Mouse (Mus musculus): ENCODE data around the gene Zbtb41. TPM values are rescaled to one million over a fixed set of nuclear protein-coding genes. Genes with fewer than 3 reads are reported as not detected.

The Zbtb41 gene
- polyA plus RNA-seq (2017; shearing (Covaris generic)), result 10 to 100 TPM; 10.9 to 11.4 TPM

DNA sequence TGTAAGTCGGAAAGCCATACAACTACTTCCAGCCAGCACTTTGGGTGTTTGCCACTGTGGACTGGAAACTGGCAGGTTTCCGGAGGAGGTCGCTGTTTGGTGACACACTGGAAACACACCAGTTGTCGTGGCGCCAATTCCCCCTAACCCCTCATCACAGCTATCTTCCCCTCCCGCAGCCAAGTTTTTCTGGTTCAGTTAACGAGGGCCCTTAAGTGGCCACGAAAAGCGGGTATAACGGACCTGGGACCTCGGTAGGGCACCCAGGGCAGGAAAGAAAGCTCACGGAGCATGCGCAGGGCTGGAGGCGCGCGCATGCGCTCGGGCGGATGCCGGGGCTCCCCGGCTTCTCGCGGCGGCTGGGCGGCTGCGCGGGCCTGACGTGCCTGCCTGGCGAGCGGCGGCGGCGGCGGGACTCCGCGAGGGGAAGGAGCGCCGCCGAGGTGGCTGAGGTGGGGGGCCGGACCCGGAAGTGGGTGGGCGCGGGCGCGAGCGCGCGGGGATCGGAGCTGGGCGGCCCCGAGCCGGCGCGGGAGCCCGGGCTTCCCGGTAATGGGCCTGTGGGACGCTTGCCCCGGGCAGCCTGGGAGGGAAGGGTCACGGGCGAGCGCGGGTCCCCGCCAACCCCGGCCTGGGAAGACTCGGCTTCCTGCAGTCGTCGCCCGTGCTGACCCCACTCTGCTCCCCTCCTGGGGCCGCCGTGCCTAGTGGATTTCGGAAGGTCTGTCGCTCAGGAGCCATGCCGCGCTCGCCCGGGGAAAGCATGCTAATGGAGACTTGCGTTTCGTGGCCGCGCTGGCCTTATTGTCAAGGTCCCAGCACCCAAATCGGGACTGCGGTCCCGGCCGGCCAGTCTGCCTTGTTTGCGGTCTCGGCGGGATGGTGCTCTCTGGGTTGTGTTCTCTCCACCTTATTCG lies at the start of gene Zbtb41:
Gene Zbtb41, plus strand, starts transcription at position 414 of the 917 bp plus-strand sequence.

DNA sequence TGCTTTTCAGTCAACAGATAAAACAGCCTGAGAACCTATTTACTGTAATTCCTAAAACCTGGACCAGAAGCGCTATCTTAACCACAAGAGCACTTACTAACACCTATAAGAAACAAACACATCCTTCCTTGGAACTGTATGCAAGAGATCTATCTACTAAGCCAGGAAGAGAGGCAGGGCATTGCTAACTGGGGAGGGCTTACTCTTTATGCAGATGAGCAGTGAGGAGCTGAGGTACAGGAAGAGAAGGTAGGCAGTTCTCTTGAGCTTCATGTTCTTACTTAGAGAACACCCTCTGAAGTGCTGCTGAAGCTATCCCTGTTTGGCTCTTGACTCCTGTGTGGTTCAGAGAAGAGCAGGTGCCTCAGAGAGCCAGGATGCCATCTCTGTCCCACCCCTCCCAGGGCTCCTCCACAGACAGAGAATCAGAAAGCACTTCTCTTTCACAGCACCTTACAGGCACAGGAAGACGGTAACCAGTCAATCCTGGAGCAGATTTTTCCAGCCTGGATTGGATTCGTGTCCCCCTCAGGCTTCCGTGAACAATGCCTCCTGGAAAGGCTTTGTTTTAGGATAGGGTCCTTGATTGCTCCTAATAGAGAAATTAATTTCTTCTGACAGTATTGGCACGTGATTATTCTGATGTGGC lies 45.3 kb upstream of the Zbtb41 start, which contains the start of gene Crb1:
Gene Crb1, minus strand, starts transcription at position 463 of the 649 bp plus-strand sequence.

DNA sequence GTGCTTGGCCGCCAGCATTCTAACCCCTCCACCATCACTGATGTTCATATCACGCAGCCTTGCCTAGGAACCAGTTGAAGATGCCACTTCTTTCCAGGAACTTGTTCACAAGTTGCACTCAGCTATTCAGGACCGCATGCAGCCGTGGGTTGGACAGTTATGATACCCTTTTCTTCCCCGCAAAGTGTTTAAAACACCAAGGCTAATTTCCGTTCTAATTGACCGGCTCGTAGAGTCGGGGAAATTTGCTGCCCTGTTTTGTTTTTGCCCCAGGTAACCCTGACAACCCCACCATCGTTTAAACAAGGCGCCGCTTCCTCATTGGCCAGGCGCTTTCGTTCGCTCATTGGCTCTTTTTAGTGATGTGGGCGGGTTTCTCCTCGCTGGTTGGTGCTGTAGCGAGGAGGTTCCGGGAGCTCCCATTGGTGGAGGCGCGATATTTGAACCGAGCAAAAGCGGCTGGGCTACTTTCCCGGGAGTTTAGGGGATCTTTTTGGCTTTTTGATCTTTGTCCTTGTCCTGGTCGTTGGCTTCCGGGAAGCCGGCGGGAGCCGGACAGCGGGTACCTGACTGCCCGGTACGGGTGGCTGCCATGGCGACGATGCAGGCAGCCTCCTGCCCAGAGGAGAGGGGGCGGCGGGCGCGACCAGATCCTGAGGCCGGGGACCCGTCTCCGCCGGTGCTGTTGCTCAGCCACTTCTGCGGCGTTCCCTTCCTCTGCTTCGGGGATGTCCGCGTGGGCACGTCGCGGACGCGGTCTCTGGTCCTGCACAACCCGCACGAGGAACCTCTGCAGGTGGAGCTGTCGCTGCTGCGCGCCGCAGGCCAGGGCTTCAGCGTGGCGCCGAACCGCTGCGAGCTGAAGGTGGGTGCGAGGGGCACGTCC lies 32.5 kb downstream of the Zbtb41 start, which contains the start of gene Aspm:
Gene Aspm, plus strand, starts transcription at position 433 of the 886 bp plus-strand sequence.

DNA sequence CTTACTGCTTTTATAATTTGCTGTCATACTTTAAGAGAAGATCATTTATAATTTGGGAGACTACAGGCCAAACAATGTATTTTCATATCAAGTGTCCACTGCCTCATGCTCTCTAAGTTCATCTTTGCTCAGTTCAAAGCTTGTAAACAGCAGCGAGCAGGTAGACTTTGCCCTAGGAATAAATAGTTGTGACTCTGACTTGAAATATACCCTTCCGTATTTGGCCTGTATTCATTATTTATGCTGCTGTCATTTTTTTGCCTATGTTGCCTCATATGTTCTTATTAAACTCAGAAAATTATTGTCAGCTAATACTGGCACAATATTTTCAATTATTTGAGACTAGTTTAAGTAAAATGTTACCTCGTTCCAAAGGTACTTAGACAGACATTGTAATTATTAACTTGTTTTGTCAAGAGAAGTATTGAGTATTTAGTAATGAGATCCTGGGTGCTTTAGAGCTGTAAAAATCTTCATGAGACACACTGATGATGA lies 79.2 kb downstream of the Zbtb41 start, which contains the start of gene F13b:
Gene F13b, plus strand, starts transcription at position 445 of the 495 bp plus-strand sequence.

Other genes with a start within 250 kb of the Zbtb41 start
- gene Crb1, start 45.2 kb upstream of the Zbtb41 start, polyA plus RNA-seq (2017; shearing (Covaris generic)), result not detected
- 1 to 10 TPM; 3.9 to 4.8 TPM for gene Aspm, start 32.5 kb downstream of the Zbtb41 start, polyA plus RNA-seq (2017; shearing (Covaris generic))
- gene F13b, start 79.4 kb downstream of the Zbtb41 start, polyA plus RNA-seq (2017; shearing (Covaris generic)), result not detected
- gene Cfhr1, start 138.0 kb downstream of the Zbtb41 start, polyA plus RNA-seq (2017; shearing (Covaris generic)), result not detected

Measured in activated CD4-positive, CD25-positive, alpha-beta regulatory T cell (primary cell).